ENCODE assay signal across 9 mouse cellular contexts in the genomic region with DNA sequence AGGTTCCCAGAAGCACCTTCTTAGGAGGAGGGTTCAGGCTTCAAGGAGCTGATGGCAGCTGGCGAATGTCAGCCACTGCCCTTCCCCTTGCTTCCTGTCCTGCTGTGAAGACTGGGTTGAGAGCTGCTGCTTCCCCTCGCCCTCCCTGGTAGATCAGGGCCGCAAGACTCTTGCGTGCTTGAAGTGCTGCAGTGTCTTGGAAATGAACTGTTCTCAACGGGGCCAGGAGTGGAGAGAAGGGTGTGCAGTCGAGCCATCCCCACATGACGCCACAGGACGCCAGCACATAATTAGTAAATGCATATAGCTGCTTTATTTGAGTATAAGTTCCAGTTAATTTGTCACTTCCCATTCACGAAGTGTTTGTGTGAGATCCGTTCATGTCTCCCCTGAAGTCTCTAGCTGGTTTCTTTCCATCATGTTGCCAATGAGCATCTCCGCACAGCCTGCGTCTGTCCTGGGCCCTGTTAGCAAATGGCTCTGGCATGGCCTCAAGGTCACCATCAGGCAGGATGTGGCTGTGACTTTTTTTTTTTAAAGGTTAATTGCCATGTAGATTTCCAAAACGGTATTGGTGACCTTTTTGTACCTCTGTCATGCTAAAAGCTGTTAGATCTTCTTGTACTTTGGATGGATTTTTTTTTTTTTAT. TPM values are rescaled to one million over a fixed set of nuclear protein-coding genes. Genes with fewer than 3 reads are reported as not detected.
DNase-seq lines count a peak whose midpoint lies in the region; ATAC-seq lines count a peak whose summit lies in the region.
"Had no signal": no experiment of that assay in that cellular context is flagged by ENCODE, and none has a peak within 500 bp of the region (broad histone marks: within the 10 kb centered on the region; RNA-seq: fewer than 3 reads in every experiment).

No protein-coding gene starts in this region.

- 37% methylated on average over 13 of the region's 13 CpGs for WGBS in forebrain, embryonic 14.5 days
- 38% methylated on average over 13 of the region's 13 CpGs for WGBS in forebrain, embryonic 12.5 days
- 23% methylated on average over 13 of the region's 13 CpGs for WGBS in limb, embryonic 13.5 days
- WGBS in neural tube, embryonic 15.5 days, result 23% methylated on average over 13 of the region's 13 CpGs
- 35% methylated on average over 13 of the region's 13 CpGs for WGBS in forebrain, embryonic 10.5 days

- H3K36me3 ChIP-seq in forebrain, embryonic 14.5 days (ENCODE audit: control insufficient read depth, insufficient read depth, low read length), result no peaks in the 10 kb centered on the region
- no peaks in the 10 kb centered on the region for H3K36me3 ChIP-seq in forebrain, embryonic 12.5 days (replicated peaks)
- no peaks in the 10 kb centered on the region for H3K36me3 ChIP-seq in limb, embryonic 13.5 days
- H3K36me3 ChIP-seq in neural tube, embryonic 15.5 days, result no peaks in the 10 kb centered on the region
- no peaks in the 10 kb centered on the region for H3K36me3 ChIP-seq in forebrain, embryonic 10.5 days (replicated peaks)

- no peak for DNase-seq in forebrain, embryonic 14.5 days (ENCODE audit: low spot score)
- peak; percentile 29 for DNase-seq in WW6 (ENCODE audit: low read depth, low spot score)
- DNase-seq in heart, adult 9 months (ENCODE audit: low spot score in 2 of 2), result peak; percentile 32 to 41
- DNase-seq in spleen, adult 12 weeks (ENCODE audit: low spot score), result no peak
- DNase-seq in forebrain, embryonic 10.5 days (ENCODE audit: extremely low spot score, low spot score), result no peak

- no peak overlapping the region for H3K27ac ChIP-seq in forebrain, embryonic 14.5 days (ENCODE audit: low read depth, low read length)
- H3K27ac ChIP-seq in forebrain, embryonic 12.5 days, result no peak overlapping the region
- no peak overlapping the region for H3K27ac ChIP-seq in limb, embryonic 13.5 days
- H3K27ac ChIP-seq in neural tube, embryonic 15.5 days (replicated peaks), result no peak overlapping the region
- no peak overlapping the region for H3K27ac ChIP-seq in forebrain, embryonic 10.5 days

- H3K9me3 ChIP-seq in forebrain, embryonic 14.5 days (replicated peaks; ENCODE audit: control insufficient read depth, low read length), result no peaks in the 10 kb centered on the region
- H3K9me3 ChIP-seq in forebrain, embryonic 12.5 days, result no peaks in the 10 kb centered on the region
- H3K9me3 ChIP-seq in limb, embryonic 13.5 days, result no peaks in the 10 kb centered on the region
- H3K9me3 ChIP-seq in neural tube, embryonic 15.5 days (replicated peaks), result no peaks in the 10 kb centered on the region
- no peaks in the 10 kb centered on the region; the same call in 1 of the 2 replicates for H3K9me3 ChIP-seq in forebrain, embryonic 10.5 days

- H3K4me2 ChIP-seq in forebrain, embryonic 14.5 days (ENCODE audit: low read length), result no peak overlapping the region
- H3K4me2 ChIP-seq in forebrain, embryonic 12.5 days, result no peak overlapping the region
- H3K4me2 ChIP-seq in limb, embryonic 13.5 days (replicated peaks), result peak overlapping the region; percentile 17; the same call in 1 of the 2 replicates
- H3K4me2 ChIP-seq in neural tube, embryonic 15.5 days, result 0 out of 2 replicates have a peak overlapping the region, but pooled peaks have one; percentile 19

- H3K4me1 ChIP-seq in forebrain, embryonic 14.5 days (ENCODE audit: control insufficient read depth, insufficient read depth, low read length), result peaks cover 14% of the 10 kb centered on the region
- peaks cover 36% of the 10 kb centered on the region for H3K4me1 ChIP-seq in forebrain, embryonic 12.5 days
- H3K4me1 ChIP-seq in limb, embryonic 13.5 days, result peaks cover 50% of the 10 kb centered on the region
- peaks cover 36% of the 10 kb centered on the region for H3K4me1 ChIP-seq in neural tube, embryonic 15.5 days
- H3K4me1 ChIP-seq in forebrain, embryonic 10.5 days, result peaks cover 41% of the 10 kb centered on the region

- H3K4me3 ChIP-seq in forebrain, embryonic 14.5 days (ENCODE audit: low read depth, low read length), result no peak overlapping the region
- no peak overlapping the region for H3K4me3 ChIP-seq in forebrain, embryonic 12.5 days (replicated peaks)
- H3K4me3 ChIP-seq in limb, embryonic 13.5 days, result no peak overlapping the region
- no peak overlapping the region for H3K4me3 ChIP-seq in neural tube, embryonic 15.5 days (replicated peaks)
- no peak overlapping the region for H3K4me3 ChIP-seq in forebrain, embryonic 10.5 days

- H3K9ac ChIP-seq in forebrain, embryonic 14.5 days (ENCODE audit: low read length), result peak overlapping the region; percentile 9; the same call in 1 of the 2 replicates
- no peak overlapping the region for H3K9ac ChIP-seq in forebrain, embryonic 12.5 days
- H3K9ac ChIP-seq in limb, embryonic 13.5 days, result no peak overlapping the region
- no peak overlapping the region for H3K9ac ChIP-seq in neural tube, embryonic 15.5 days (replicated peaks)

- no peaks in the 10 kb centered on the region for H3K27me3 ChIP-seq in forebrain, embryonic 14.5 days (replicated peaks; ENCODE audit: control insufficient read depth, insufficient read depth, low read length)
- no peaks in the 10 kb centered on the region for H3K27me3 ChIP-seq in forebrain, embryonic 12.5 days
- no peaks in the 10 kb centered on the region for H3K27me3 ChIP-seq in limb, embryonic 13.5 days
- no peaks in the 10 kb centered on the region for H3K27me3 ChIP-seq in neural tube, embryonic 15.5 days (replicated peaks)
- H3K27me3 ChIP-seq in forebrain, embryonic 10.5 days (ENCODE audit: poor library complexity, severe bottlenecking), result no peaks in the 10 kb centered on the region
- H3K27me3 ChIP-seq: CH12.LX had no signal

- no peak for ATAC-seq in forebrain, embryonic 14.5 days
- no peak; the same call in 1 of the 2 replicates for ATAC-seq in forebrain, embryonic 12.5 days (ENCODE audit: low FRiP score)
- ATAC-seq in limb, embryonic 13.5 days (ENCODE audit: low FRiP score, low read depth), result no peak
- 0 out of 2 replicates have a peak, but pooled peaks have one; percentile 27 for ATAC-seq in neural tube, embryonic 15.5 days (ENCODE audit: low FRiP score)

RNA-seq across cellular contexts. Expression of a gene that starts 9.1 kb away (rescaled TPM):
- polyA plus RNA-seq in forebrain, embryonic 14.5 days (2014; fragmentation: Nextera tagmentation; extraction: Ambion mirVana), result 24.4 and 29.7 TPM in 2 replicates
- 15.3 and 16.2 TPM in 2 replicates for polyA plus RNA-seq in forebrain, embryonic 12.5 days (2016; fragmentation: Nextera tagmentation; extraction: Ambion mirVana)
- 23.4 and 23.5 TPM in 2 replicates for polyA plus RNA-seq in limb, embryonic 13.5 days (2015; fragmentation: Nextera tagmentation; extraction: Ambion mirVana)
- polyA plus RNA-seq in neural tube, embryonic 15.5 days (2015; fragmentation: Nextera tagmentation; extraction: Ambion mirVana), result 18.6 and 18.9 TPM in 2 replicates
- 12.2 and 13.0 TPM in 2 replicates for polyA plus RNA-seq in forebrain, embryonic 10.5 days (2016; fragmentation: Nextera tagmentation; extraction: Ambion mirVana)

Comparison
In these comparisons a context has a peak if more than half of its experiments do, and no peak if none do; other contexts are left out.
1. DNase-seq: peak in WW6 (single experiment) and heart, adult 9 months (2 of 2); none in forebrain, embryonic 14.5 days (single experiment), spleen, adult 12 weeks (single experiment) and forebrain, embryonic 10.5 days (single experiment).
2. H3K4me2 ChIP-seq: peak in limb, embryonic 13.5 days (single experiment) and neural tube, embryonic 15.5 days (single experiment); none in forebrain, embryonic 14.5 days (single experiment) and forebrain, embryonic 12.5 days (single experiment).